Mouse (Mus musculus) heart, postnatal 25 days (tissue): Measurements from ENCODE around the gene Gm4881. TPM values are rescaled to one million over a fixed set of nuclear protein-coding genes. Genes with fewer than 3 reads are reported as not detected.
A peak's percentile ranks its signal among the peaks of the same experiment; 100 is the strongest.

Experiments
- DNase-seq: peaks from one replicate; pipeline ENCODE4 v3.0.0; 2022; ENCODE audit warnings: low spot score
- intact Hi-C: fragments of 180-260 bp; cut with DNase I; formaldehyde crosslinking; loops from one replicate; pipeline ENCODE4 v1.15.1; 2025
- total RNA-seq, 2 experiments: library from RNA; stranded (reverse); gene quantifications; 2 replicates each; pipeline ENCODE4 v1.2.3; 2021

Gm4881 gene
- total RNA-seq, 2 experiments from 2014 or later, result not detected

DNA sequence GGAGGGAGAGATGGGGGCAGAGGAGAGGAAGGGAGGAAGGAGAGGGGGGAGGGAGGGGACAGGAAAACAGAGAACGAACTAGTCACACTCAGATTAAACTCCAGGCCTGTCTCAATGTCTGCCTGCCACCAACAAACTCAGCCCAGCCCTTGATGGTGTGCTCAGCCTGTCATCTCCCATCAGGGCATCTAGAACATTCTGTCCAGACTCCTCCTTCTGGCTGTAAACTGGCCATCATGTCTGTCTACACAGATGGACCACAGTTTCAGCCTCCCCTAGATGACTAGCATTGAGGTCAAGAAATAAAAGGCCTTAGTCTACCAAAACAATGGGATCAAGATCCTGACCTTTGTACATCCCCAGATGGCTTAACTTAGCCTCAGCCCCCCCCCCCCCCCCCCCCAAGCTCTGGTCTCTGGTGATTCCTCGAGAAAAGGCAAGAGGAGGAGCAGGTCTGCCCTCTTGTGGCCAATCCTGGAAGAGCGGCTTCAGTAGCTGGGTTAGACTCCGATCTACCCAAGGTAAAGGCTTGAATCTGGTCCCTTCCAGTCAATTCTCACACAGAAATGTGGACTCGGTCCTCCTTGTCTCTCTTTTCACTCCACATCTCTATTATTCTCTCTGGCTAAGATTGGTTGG, 20.7 kb upstream of the Gm4881 start:
- intact Hi-C loops, result no loop called here
- DNase-seq, result peak; percentile 26

DNA sequence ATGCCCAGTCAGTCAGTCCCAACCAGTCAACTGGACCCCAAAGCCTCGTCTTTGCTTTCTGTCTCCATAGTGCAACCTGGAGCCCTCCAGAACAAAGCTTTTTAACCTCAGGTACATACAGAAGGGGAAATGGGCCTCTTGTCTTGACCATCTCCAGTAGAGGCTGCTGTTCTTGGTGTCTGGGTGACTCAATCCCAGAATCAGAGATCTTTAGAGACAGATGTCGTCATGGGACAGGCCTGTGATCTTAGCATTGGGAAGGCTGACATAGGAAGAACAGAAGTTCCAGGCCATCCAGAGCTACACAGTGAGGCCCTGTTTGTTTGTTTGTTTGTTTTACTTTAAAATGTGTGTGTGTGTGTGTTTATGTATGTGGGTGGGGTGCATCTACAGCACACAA, 20.0 kb upstream of the Gm4881 start:
- DNase-seq, result no peak
- intact Hi-C loops, result no loop called here

GRCm38 (mm10) chr7:24955226-24955625, 10.9 kb upstream of the Gm4881 start:
- intact Hi-C loops, result no loop called here
- DNase-seq, result no peak

GRCm38 (mm10) chr7:24954450-24954849, 10.2 kb upstream of the Gm4881 start:
- intact Hi-C loops, result no loop called here
- DNase-seq, result no peak

DNA sequence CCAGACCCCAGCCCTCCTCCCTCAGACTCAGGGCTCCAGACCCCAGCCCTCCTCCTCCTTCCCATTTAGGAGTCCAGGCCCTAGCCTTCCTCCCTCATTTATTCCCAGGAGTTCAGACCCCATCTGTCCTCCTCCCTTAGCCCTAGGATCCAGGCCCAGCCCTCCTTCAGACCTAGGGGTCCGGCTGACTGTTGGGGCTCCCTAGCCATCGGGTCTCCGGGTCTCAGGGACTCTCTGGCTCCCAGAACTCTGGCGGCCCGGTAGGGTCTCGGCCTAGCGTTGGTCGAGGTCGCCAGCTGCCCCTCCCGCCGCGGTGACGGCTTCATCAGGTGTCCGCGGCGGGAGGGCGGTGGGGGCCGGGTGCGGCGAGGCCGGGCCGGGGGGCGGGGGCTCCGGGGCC, 9.7 kb upstream of the Gm4881 start:
- intact Hi-C loops, result no loop called here
- DNase-seq, result no peak

- intact Hi-C loops, result loop anchor here (1.0 kb wide), 1 partner anchor 60 kb away; no protein-coding TSS in a partner anchor
- DNase-seq, result peak; percentile 33
Measured at GRCm38 (mm10) chr7:24949958-24950623, 5.8 kb upstream of the Gm4881 start.

DNA sequence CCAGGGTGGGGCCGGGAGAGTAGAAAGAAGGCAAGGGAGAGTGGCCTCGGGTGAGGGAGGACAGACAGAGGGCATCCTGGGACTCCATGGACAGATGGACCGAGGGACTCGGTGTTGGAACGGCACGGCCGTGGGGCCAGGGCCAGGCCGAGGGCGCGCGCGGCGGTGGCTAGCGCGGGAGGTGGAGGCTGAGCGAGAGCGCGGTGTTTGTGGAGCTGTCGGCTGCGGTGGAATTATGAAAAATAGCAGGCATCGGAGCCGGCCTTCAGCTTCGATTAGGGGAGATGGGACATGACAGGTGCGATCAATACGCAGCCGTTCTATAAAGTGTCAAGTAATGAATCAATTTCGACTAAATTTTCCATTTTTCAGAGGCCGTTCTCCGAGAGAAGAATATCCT, 4.5 kb upstream of the Gm4881 start:
- no peak for DNase-seq
- intact Hi-C loops, result no loop called here

DNA sequence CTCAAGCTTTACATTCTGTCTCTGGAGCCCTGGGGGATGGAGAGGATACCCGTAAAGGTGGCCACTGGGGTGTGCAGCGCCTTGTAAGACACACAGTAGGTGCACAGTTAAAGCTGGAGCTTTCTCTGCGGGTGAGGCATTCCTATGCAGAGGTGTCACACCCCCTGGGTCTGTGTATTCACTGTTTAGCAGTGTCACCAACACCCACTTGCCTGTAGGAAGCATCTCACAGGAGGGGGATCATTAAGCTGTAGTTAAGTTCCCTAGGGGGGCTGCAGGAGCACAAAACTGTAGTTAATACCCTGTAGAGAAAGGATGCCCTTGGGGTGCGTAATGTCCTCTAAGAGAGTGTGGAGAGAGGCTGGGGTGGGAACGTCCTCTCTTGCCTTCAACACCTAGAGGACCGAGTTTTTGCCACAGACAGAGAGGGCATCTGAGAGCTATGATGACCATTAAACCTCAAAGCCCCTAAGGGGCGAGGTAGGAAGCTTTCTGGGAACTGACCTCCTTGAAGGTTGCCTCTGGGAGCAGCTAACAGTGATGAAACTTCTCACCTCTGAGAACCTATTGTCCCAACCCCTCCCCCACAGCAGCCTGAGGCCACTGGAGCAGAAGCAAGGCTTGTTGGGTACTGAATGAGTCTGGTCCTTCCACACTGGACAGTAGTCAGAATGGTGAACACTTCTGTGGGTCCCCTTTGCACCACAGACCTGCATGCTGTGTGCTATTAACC, 3.2 kb upstream of the Gm4881 start:
- DNase-seq, result no peak
- intact Hi-C loops, result no loop called here

GRCm38 (mm10) chr7:24943641-24944040, 653 bp downstream of the Gm4881 start:
- DNase-seq, result no peak
- intact Hi-C loops, result no loop called here

DNA sequence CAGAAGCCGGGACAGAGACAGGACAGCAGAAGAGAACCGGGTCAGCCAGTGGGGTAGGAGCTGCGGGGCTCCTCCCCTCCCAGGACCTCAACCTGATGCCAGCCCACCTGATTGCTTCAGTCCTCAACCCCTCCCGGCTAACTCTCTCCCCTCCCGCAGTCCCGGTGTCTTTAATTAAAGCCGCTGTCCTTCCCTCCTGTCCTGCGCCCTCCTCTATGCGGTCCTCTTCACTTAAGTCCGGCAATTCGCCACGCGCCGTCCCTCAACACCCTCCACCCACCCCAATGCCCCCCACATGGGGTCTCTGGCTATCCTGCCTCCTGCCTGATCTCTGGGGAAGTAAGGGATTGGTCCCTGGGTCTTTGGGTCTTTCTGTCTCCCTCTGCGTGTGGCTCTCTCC, 12.6 kb downstream of the Gm4881 start:
- intact Hi-C loops, result no loop called here
- DNase-seq, result no peak

GRCm38 (mm10) chr7:24930475-24930874, 13.8 kb downstream of the Gm4881 start:
- no peak for DNase-seq
- intact Hi-C loops, result no loop called here

DNA sequence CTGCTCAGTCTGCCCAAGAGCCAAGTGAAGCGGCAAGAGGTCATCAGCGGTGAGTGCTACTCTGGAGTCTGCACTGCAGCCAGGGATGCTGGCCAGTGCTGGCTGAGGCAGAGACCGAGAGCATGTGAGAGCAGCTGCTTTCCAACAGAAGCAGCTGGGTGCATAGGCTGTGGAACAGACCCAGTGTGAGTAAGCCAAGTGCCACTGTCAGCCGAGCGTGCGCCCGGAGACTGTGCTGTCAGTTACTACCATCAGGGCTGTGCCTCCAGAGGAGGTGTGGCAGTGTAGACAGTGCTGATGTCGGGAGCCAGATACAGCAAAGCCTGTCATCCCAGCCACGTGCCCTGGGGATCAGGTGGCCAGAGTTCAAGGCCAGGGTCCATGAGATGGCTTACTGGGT, 24.6 kb downstream of the Gm4881 start:
- no peak for DNase-seq
- intact Hi-C loops, result no loop called here

DNA sequence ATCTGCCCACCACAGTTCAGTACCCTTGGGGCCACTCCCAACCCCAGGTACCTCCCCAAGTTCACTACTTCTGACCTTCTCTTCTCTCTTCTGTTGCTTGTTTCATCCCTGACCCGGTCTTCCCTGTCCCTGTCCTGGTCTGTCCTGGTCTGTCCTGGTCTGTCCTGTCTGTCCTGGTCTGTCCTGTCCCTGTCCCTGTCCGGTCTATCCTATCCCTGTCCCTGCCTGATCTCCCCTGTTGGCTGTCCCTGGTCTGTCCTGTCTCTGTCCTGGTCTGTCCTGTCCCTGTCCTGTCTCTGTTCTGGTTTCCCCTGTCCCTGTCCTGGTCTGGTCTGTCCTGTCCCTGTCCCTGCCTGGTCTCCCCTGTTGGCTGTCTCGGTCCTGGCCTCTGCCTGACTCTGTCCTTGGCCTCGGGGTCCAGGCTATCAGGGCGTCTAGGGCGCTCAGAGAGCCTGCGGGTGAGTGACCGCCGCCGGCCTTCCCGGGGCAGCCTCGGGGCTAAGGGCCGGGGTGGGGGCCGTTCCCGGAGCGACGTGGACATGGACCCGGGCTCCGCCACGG, 25.5 kb downstream of the Gm4881 start:
- intact Hi-C loops, result no loop called here
- DNase-seq, result no peak

GRCm38 (mm10) chr7:24912480-24912879, 31.8 kb downstream of the Gm4881 start:
- DNase-seq, result no peak
- intact Hi-C loops, result no loop called here

DNA sequence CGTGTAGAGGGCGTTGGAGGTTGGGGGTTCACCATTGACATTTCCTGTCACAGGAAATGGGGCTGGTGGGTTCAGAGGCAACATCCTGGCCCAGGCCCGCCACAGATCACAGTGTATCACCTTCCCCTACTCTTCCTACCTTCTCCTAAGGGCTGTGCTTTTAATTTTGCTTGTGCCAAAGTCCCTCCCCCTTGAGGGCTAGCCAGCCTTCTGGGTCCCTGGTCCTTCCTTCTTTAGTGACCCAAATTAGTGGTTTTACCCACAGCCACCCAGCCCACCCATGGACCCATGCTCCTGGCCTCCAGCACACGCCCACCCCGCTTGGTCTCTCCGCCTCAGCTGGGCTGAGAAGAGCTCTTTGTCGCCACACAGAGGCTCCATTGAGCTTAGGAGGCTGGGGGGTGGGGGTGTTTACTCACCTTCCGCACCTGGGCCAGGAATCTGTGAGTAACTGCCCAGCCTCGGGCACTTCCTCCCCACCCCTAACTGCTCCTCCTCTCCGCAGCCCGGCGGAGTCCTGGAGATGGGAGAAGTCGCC, 37.0 kb downstream of the Gm4881 start:
- intact Hi-C loops, result no loop called here
- no peak for DNase-seq

GRCm38 (mm10) chr7:24906551-24906950, 37.7 kb downstream of the Gm4881 start:
- intact Hi-C loops, result no loop called here
- DNase-seq, result no peak

- no peak for DNase-seq
- intact Hi-C loops, result loop anchor here (1.0 to 2.0 kb wide), 2 partner anchors 14 to 20 kb away; no protein-coding TSS in a partner anchor
Measured at GRCm38 (mm10) chr7:24904936-24905335, 39.4 kb downstream of the Gm4881 start.

DNA sequence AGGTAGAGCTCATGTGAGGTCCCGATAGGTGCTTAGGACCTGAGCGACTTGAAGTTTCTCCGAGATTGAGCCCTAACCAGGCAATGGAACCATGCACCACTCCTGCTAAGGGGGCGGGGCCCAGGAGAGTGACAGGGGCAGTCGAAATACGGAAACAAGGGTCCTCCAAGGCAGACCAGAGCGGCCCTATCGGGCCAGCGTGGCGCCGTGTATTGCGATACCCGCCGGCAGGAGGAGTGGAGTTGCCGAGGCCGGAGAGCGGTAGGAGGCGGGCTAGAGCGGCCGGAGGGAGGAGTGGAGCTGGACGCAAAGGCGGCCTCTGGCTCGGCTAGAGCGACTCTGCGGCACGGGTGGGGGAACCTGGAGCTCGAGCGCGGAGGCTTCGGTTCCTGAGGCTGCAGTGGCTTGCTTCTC, 40.2 kb downstream of the Gm4881 start:
- intact Hi-C loops, result loop anchor here (1.0 to 2.0 kb wide), 2 partner anchors 13 to 19 kb away; no protein-coding TSS in a partner anchor
- DNase-seq, result peak; percentile 95

DNA sequence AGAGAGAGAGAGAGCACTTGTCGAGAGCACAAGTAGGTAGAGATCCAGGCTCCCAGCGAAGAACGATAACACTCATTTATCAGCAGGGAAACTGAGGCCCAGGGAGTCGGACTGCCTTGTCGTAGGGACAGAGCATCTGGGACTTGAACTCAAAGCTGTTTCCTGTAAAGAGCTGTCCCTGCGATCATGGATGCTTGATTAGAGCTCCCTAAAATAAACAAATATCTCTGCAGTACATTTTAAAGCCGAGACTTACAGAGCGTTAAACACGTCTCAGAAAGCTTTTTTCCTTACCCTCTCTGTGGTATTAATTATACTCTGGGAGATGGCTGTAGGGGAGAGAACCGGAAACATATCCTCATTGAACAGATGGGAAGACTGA, 40.9 kb downstream of the Gm4881 start:
- intact Hi-C loops, result no loop called here
- DNase-seq, result no peak

DNA sequence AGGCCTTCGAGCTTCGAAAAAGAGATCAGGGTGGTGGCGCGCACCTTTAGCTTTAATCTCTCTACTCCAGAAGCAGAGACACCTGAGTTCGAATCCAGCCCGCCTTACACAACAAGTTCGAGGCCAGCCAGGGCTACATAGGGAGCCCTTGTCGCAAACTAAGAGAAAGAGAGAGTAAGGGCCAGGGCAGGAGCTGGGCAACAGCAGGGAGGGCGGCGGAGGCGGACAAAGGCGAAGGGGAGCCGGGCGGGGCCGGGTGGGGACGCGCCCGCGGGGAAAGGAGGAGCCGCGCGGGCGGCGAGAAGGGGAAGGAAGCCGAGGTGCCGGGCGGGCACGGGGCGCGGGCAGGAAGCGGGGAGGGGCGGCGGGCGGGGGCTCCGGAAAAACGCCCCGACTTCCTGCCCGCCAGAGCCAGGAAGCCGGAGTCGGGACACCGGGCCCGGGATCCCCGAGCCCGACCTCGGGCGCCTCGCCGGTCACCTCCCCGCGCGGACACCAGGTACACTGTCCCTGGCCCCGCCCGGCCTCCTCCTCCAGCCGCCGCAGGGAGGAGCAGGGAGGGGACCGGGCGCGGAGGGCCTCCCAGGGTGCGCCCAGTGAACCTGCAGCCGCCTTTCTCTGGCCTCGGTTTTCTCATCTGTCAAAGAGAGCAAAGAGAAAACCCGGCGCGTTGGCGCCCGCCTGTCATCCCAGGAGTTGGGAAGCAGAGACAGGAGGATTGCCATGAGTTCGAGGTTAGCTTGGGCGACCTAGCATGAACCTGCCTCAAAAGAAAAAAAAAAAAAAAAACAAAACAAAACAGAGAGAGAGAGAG, 41.5 kb downstream of the Gm4881 start, which contains the start of gene Arhgef1:
Gene Arhgef1, plus strand, starts transcription at position 283 of the 814 bp plus-strand sequence.
- DNase-seq, result peak; percentile 61
- intact Hi-C loops, result no loop called here
